Mouse (Mus musculus) G1E (cell line): ENCODE results near the gene Adrm1. TPM values are rescaled to one million over a fixed set of nuclear protein-coding genes. Genes with fewer than 3 reads are reported as not detected.

Experiments
- ATAC-seq: 2 replicates; pipeline ENCODE4 v1.8.0; 2016; ENCODE audit warnings: mild to moderate bottlenecking; ENCODE audit not compliant: insufficient number of reproducible peaks, poor library complexity, low FRiP score, severe bottlenecking; ENCODE audit errors: extremely low read depth
- DNase-seq: peaks from one replicate; pipeline ENCODE4 v3.0.0; 2012; ENCODE audit warnings: low spot score
- H3K27me3 ChIP-seq: 2 replicates; pipeline ENCODE4 v1.6.1; 2012; ENCODE audit warnings: mild to moderate bottlenecking, low read length, inconsistent platforms; ENCODE audit not compliant: insufficient read depth
- H3K36me3 ChIP-seq: replicated peaks from 2 replicates; pipeline ENCODE3; 2012; ENCODE audit warnings: mild to moderate bottlenecking, inconsistent platforms
- H3K4me1 ChIP-seq: 2 replicates; pipeline ENCODE4 v1.6.1; 2012; ENCODE audit warnings: low read depth, low read length, inconsistent platforms, mixed read lengths; ENCODE audit not compliant: insufficient read depth
- H3K4me3 ChIP-seq: 2 replicates; pipeline ENCODE4 v1.5.1; 2012; ENCODE audit warnings: low read depth, mild to moderate bottlenecking, inconsistent platforms, low read length, moderate library complexity, mixed read lengths
- H3K9me3 ChIP-seq: replicated peaks from 2 replicates; pipeline ENCODE4 v1.6.1; 2012; ENCODE audit warnings: inconsistent platforms
- CTCF ChIP-seq: IDR thresholded peaks from 2 replicates; pipeline ENCODE4 v1.5.1; 2012; ENCODE audit warnings: low read depth, low read length, inconsistent platforms, mixed read lengths
- GATA1 ChIP-seq: IDR thresholded peaks from 2 replicates; pipeline ENCODE4 v1.6.1; 2012; ENCODE audit warnings: borderline replicate concordance, low read length, inconsistent platforms, mixed read lengths
- GATA2 ChIP-seq: IDR thresholded peaks from 2 replicates; pipeline ENCODE4 v1.6.1; 2012; ENCODE audit warnings: low read depth, low read length, inconsistent platforms, borderline replicate concordance
- POLR2AphosphoS5 ChIP-seq: IDR thresholded peaks from 2 replicates; pipeline ENCODE4 v1.6.1; 2012; ENCODE audit warnings: low read depth, low read length, inconsistent platforms; ENCODE audit not compliant: insufficient replicate concordance
- TAL1 ChIP-seq: conservative IDR thresholded peaks from 2 replicates; pipeline ENCODE4 v1.6.1; 2012; ENCODE audit warnings: low read depth, low read length, inconsistent platforms, mixed read lengths
- polyA plus RNA-seq: library from polyadenylated mRNA; stranded (reverse); fragments of >175 nt; gene quantifications from 2 replicates; pipeline ENCODE4 v1.2.3, GENCODE M21; 2012
- total RNA-seq, 2 experiments: library from RNA; stranded (forward) in 1 of 2; stranded (reverse) in 1 of 2; fragments of 200-1000 nt in 1 of 2; fragments of >200 nt in 1 of 2; fragmentation: Nextera tagmentation in 1 of 2; gene quantifications; 2 replicates each; pipeline ENCODE4 v1.2.3; 2014 to 2017

The Adrm1 gene
- total and polyA plus RNA-seq, 3 experiments = 66.4 to 554 (median 140) TPM

DNA sequence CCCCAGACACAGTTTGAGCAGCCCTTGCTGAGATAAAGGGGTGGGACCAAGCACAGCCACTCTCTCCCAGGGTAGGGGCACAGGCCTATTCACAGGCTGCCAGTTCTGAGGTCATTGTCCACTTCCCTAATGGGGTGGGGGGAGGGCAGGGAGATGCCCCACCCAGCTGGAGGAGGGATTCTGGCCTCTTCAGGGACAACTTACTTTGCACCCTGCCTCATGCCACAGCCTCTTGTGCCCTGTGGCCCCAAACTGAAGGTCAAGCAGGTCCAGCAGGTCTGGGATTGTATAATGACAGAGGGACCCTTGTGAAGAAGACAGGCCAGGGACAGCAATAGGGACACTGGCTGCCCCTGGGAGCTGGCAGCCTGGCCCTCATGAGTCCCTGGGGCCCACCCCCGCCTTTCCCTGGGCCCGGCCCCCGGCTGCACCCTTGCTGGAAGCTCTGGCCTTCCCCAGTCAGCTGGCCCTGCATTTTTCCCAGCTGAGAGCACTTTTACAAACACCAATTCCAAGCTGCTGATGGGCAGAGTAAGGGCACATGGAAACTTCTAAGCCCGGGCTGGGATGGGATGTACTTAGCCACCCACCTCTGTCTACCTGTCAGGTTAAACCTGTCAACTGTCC lies 43.2 kb downstream of the Adrm1 start:
- no peak for ATAC-seq
- TF ChIP-seq GATA2 (no peak), GATA1 (no peak), POLR2AphosphoS5 (no peak), CTCF (no peak), TAL1 (no peak)
- peaks cover 56% of the 10 kb centered on the region for H3K4me1 ChIP-seq
- no peak for DNase-seq
- H3K36me3 ChIP-seq = peaks cover 97% of the 10 kb centered on the region
- H3K4me3 ChIP-seq = no peak overlapping the region; the same call in 1 of the 2 replicates
- H3K27me3 ChIP-seq = no peaks in the 10 kb centered on the region
- H3K9me3 ChIP-seq = peaks cover 14% of the 10 kb centered on the region

DNA sequence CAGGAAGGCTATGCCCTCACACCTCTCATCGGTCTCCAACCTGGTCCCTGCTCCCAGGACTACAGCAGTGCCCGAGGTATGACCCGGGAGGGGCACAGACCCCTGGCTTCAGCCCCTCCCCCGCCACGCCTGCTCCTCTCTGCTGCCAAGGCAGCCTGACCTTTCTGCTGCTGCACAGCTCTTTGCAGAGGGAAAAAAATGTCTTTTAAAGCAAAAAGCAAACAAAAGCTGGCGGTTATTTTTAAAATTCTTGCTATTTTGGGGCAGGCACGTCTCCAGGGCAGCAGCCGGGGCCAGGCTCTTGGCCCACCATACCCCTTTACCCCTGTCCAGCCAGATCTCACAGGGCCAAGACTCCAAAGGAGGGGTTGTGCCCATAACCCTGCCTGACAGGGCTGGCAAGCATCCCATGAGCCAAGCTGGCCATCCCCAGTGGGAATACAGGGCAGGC lies 43.8 kb downstream of the Adrm1 start:
- DNase-seq (no peak), ATAC-seq (no peak)
- no peak for TF ChIP-seq CTCF
- TF ChIP-seq TAL1 = no peak
- no peak for TF ChIP-seq GATA2
- no peak for TF ChIP-seq POLR2AphosphoS5
- no peak for TF ChIP-seq GATA1
- Histone ChIP-seq H3K27me3 (no peaks in the 10 kb centered on the region), H3K9me3 (peaks cover 14% of the 10 kb centered on the region), H3K4me1 (peaks cover 62% of the 10 kb centered on the region), H3K36me3 (peaks cover 97% of the 10 kb centered on the region), H3K4me3 (no peak overlapping the region; the same call in 1 of the 2 replicates)

DNA sequence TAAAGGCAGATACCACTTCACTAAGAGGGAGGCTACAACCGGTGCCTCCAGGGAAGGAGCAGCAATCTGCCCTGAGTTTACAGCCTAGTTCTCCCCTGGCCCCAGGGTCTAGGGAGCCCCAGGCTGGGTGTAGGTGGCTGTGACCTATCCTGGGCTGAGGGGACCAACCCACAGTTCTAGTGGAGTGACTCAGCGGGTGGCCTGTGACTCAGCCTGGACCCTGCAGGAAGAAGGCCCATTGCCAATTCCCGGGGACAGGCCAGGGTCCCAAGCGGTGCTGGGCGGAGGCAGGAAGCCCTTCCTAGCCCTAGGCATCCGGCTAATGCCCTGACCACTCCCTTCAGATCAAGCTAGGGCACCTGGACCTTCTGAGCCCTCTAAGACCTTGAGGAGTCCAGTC lies 44.7 kb downstream of the Adrm1 start:
- peaks cover 14% of the 10 kb centered on the region for H3K9me3 ChIP-seq
- TF ChIP-seq GATA2 (no peak), POLR2AphosphoS5 (no peak), TAL1 (no peak), GATA1 (no peak), CTCF (no peak)
- H3K27me3 ChIP-seq = no peaks in the 10 kb centered on the region
- H3K4me3 ChIP-seq = peak overlapping the region; percentile 40; the same call in 1 of the 2 replicates
- peak; percentile 72 for ATAC-seq
- peaks cover 99% of the 10 kb centered on the region for H3K36me3 ChIP-seq
- DNase-seq = peak; percentile 70
- peaks cover 67% of the 10 kb centered on the region for H3K4me1 ChIP-seq

DNA sequence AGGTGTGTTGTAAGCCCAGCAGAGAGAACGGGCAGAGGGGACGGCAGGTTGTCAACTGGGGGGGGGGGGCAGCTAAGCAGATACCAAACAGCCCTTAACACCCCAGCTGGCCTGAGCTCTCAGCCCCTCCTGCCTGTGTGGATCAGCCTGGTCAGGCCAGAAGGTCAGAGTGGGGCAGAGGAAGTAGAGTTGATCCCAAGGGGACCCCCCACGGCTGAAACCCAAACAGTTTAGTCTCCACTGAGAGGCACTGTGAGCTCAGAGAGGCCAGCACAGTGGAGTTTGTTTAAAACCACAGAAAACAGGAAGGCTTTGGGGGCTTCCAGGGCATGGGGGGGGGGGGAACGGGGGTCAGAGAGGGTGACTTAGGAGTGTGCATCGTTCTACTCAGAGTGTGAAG lies 45.6 kb downstream of the Adrm1 start:
- Histone ChIP-seq H3K9me3 (peaks cover 10% of the 10 kb centered on the region; the same call in 1 of the 2 replicates), H3K4me3 (no peak overlapping the region), H3K4me1 (peaks cover 77% of the 10 kb centered on the region), H3K36me3 (peaks cover 99% of the 10 kb centered on the region), H3K27me3 (no peaks in the 10 kb centered on the region)
- DNase-seq = no peak
- TF ChIP-seq GATA1 (no peak), CTCF (no peak), TAL1 (no peak), GATA2 (no peak), POLR2AphosphoS5 (no peak)
- no peak for ATAC-seq

DNA sequence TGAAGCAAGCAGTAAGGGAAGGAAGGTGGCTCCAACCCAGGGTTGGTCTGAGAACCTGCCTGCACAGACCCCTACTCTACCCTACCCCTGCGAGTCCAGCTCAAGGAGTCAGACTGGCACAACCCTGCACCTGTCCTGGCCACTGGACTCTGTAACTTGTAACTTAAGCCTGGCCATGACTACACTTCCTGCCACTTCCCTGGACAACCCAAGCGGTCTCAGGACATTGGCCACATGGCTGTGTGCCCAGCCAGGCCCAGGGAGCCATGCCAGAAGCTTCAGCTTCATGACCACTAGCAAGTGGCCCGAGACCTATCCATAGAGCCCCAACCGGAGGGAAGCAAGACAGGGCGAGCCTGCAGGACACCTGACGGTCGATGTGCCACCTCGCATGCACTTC lies 46.3 kb downstream of the Adrm1 start:
- no peak overlapping the region for H3K4me3 ChIP-seq
- no peak for TF ChIP-seq TAL1
- TF ChIP-seq POLR2AphosphoS5 = no peak
- no peak for TF ChIP-seq CTCF
- no peak for TF ChIP-seq GATA1
- no peak for TF ChIP-seq GATA2
- DNase-seq (no peak), ATAC-seq (no peak)
- H3K27me3 ChIP-seq = no peaks in the 10 kb centered on the region
- H3K36me3 ChIP-seq = peaks cover 100% of the 10 kb centered on the region
- peaks cover 8% of the 10 kb centered on the region; the same call in 1 of the 2 replicates for H3K9me3 ChIP-seq
- H3K4me1 ChIP-seq = peaks cover 84% of the 10 kb centered on the region

DNA sequence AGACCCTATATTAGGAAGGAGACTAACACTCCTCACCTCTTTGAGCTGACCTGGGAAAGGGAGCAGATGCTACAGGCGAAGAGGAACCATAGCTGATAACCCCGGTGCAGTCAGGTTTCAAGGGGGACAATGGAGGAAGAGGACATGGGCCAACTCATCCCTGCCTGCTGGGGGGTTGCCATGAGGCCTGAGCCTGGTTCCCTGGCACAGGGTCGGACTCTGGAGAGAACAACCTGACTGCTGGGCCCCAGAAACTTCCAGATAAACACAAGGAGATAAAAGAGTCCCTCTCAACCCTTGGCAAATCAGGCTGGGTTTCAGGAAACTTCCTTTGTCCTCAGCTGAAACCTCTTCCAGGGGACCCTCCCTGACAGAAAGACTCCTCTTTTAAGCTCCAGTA lies 47.0 kb downstream of the Adrm1 start:
- ATAC-seq = no peak
- no peak for TF ChIP-seq TAL1
- TF ChIP-seq CTCF = no peak
- TF ChIP-seq POLR2AphosphoS5 = no peak
- TF ChIP-seq GATA1 = no peak
- TF ChIP-seq GATA2 = no peak

DNA sequence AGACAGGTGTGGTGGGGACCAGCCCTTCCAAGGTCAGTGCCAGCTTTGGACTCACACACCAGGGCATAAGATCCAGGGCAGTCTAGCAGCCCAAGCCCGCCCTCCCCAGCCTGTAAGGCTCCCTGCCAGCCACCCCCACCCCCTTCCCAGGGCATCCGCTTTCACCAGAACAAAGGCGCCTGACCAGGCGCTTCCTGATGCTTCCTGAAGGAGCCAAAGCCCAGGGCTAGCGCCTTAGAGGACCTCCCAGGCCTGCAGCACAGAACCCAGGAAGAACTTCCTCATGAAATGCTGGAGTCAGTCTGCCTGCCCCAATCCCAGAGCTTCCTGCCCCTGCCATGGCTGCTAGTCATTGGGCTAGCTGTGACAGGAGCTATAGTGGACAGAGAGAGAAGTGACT lies 47.4 kb downstream of the Adrm1 start:
- Histone ChIP-seq H3K9me3 (peaks cover 3% of the 10 kb centered on the region; the same call in 1 of the 2 replicates), H3K4me3 (no peak overlapping the region), H3K27me3 (no peaks in the 10 kb centered on the region), H3K36me3 (peaks cover 100% of the 10 kb centered on the region), H3K4me1 (peaks cover 94% of the 10 kb centered on the region)
- DNase-seq (no peak), ATAC-seq (no peak)
- no peak for TF ChIP-seq TAL1
- no peak for TF ChIP-seq POLR2AphosphoS5
- TF ChIP-seq GATA2 = no peak
- no peak for TF ChIP-seq CTCF

More for the DNA sequence above, 47.0 kb downstream of the Adrm1 start:
- no peak overlapping the region for H3K4me3 ChIP-seq
- H3K9me3 ChIP-seq = peaks cover 5% of the 10 kb centered on the region; the same call in 1 of the 2 replicates
- no peak for DNase-seq
- peaks cover 90% of the 10 kb centered on the region for H3K4me1 ChIP-seq
- H3K36me3 ChIP-seq = peaks cover 100% of the 10 kb centered on the region
- H3K27me3 ChIP-seq = no peaks in the 10 kb centered on the region
